Mouse (Mus musculus) stomach, embryonic 16.5 days (tissue): ENCODE results near the gene Tet2. TPM values are rescaled to one million over a fixed set of nuclear protein-coding genes. Genes with fewer than 3 reads are reported as not detected.
A peak's percentile ranks its signal among the peaks of the same experiment; 100 is the strongest.

Source experiments
- ATAC-seq: fragments of 200-750 bp; cut with Nextera tagmentation; 2 replicates; pipeline ENCODE4 v1.8.0; 2017; ENCODE audit warnings: moderate number of reproducible peaks, moderate TSS enrichment; ENCODE audit not compliant: insufficient read depth, low FRiP score
- H3K27ac ChIP-seq: fragments of 300-500 bp; sonication (generic); 2 replicates; pipeline ENCODE4 v1.5.1; 2014; ENCODE audit warnings: low read length
- H3K27me3 ChIP-seq: fragments of 300-500 bp; sonication (generic); 2 replicates; pipeline ENCODE4 v1.6.1; 2014; ENCODE audit warnings: low read length, control low read depth, mixed read lengths; ENCODE audit not compliant: control insufficient read depth, insufficient read depth
- H3K36me3 ChIP-seq: fragments of 300-500 bp; sonication (generic); 2 replicates; pipeline ENCODE4 v1.6.1; 2014; ENCODE audit warnings: low read length; ENCODE audit not compliant: control insufficient read depth, insufficient read depth
- H3K4me1 ChIP-seq: fragments of 300-500 bp; sonication (generic); 2 replicates; pipeline ENCODE4 v1.6.1; 2014; ENCODE audit warnings: low read length, control low read depth, mixed read lengths; ENCODE audit not compliant: control insufficient read depth, insufficient read depth
- H3K4me2 ChIP-seq: fragments of 300-500 bp; sonication (generic); 2 replicates; pipeline ENCODE4 v1.6.1; 2014; ENCODE audit warnings: low read depth, low read length, mixed read lengths
- H3K4me3 ChIP-seq: fragments of 300-500 bp; sonication (generic); replicated peaks from 2 replicates; pipeline ENCODE4 v1.5.1; 2014; ENCODE audit warnings: mild to moderate bottlenecking, low read length
- H3K9ac ChIP-seq: fragments of 300-500 bp; sonication (generic); 2 replicates; pipeline ENCODE4 v1.6.1; 2014; ENCODE audit warnings: low read length
- H3K9me3 ChIP-seq: fragments of 300-500 bp; sonication (generic); replicated peaks from 2 replicates; pipeline ENCODE4 v1.6.1; 2016; ENCODE audit warnings: low read length, control low read depth; ENCODE audit not compliant: control insufficient read depth
- WGBS: fragments of 180-500 bp; shearing (Covaris S2); extraction: QIAGEN DNeasy Blood & Tissue Kit; methylation state at CpG from one replicate; pipeline ENCODE4 v1.1.7; 2014; 5-methylcytosine and 5-hydroxymethylcytosine counted together
- polyA plus RNA-seq: library from polyadenylated mRNA; unstranded; fragments of >200 nt; fragmentation: Nextera tagmentation; extraction: Ambion mirVana; gene quantifications from 2 replicates; pipeline ENCODE4 v1.2.1, GENCODE M21; 2015

The Tet2 gene
- polyA plus RNA-seq, 1 experiment from 2014 or later, result 16.6 TPM

GRCm38 (mm10) chr3:133554092-133554491 lies 9.2 kb upstream of the Tet2 start:
- no peak for ATAC-seq
- Histone ChIP-seq H3K27ac (no peak overlapping the region), H3K27me3 (no peaks in the 10 kb centered on the region), H3K4me3 (no peak overlapping the region), H3K4me1 (no peaks in the 10 kb centered on the region), H3K9me3 (no peaks in the 10 kb centered on the region), H3K4me2 (no peak overlapping the region), H3K36me3 (no peaks in the 10 kb centered on the region), H3K9ac (no peak overlapping the region)
- 85% methylated on average over 4 of the region's 4 CpGs for WGBS

- Histone ChIP-seq H3K4me2 (no peak overlapping the region), H3K4me1 (no peaks in the 10 kb centered on the region), H3K27me3 (no peaks in the 10 kb centered on the region), H3K36me3 (no peaks in the 10 kb centered on the region), H3K9ac (no peak overlapping the region), H3K9me3 (no peaks in the 10 kb centered on the region), H3K27ac (no peak overlapping the region), H3K4me3 (no peak overlapping the region)
- WGBS, result 75% methylated on average over 8 of the region's 8 CpGs
- no peak for ATAC-seq
Measured at GRCm38 (mm10) chr3:133551941-133552340, 7.0 kb upstream of the Tet2 start.

GRCm38 (mm10) chr3:133549385-133550170 lies 4.6 kb upstream of the Tet2 start:
- ATAC-seq, result no peak
- Histone ChIP-seq H3K9ac (no peak overlapping the region), H3K36me3 (no peaks in the 10 kb centered on the region), H3K27ac (no peak overlapping the region), H3K27me3 (no peaks in the 10 kb centered on the region), H3K4me3 (no peak overlapping the region), H3K4me1 (no peaks in the 10 kb centered on the region), H3K9me3 (no peaks in the 10 kb centered on the region), H3K4me2 (no peak overlapping the region)
- 50% methylated on average over 7 of the region's 7 CpGs for WGBS

GRCm38 (mm10) chr3:133548613-133549012 lies 3.7 kb upstream of the Tet2 start:
- no peak overlapping the region for H3K9ac ChIP-seq
- no peak overlapping the region for H3K27ac ChIP-seq
- H3K4me1 ChIP-seq, result no peaks in the 10 kb centered on the region
- H3K4me2 ChIP-seq, result no peak overlapping the region
- no peaks in the 10 kb centered on the region for H3K36me3 ChIP-seq
- WGBS, result 60% methylated on average over 2 of the region's 2 CpGs
- H3K9me3 ChIP-seq, result no peaks in the 10 kb centered on the region
- H3K27me3 ChIP-seq, result no peaks in the 10 kb centered on the region
- no peak for ATAC-seq
- H3K4me3 ChIP-seq, result no peak overlapping the region

- Histone ChIP-seq H3K27me3 (no peaks in the 10 kb centered on the region), H3K27ac (no peak overlapping the region), H3K9ac (no peak overlapping the region), H3K9me3 (no peaks in the 10 kb centered on the region), H3K4me3 (no peak overlapping the region), H3K4me1 (peaks cover 7% of the 10 kb centered on the region), H3K4me2 (no peak overlapping the region), H3K36me3 (no peaks in the 10 kb centered on the region)
- no peak for ATAC-seq
- 41% methylated on average over 2 of the region's 2 CpGs for WGBS
Measured at GRCm38 (mm10) chr3:133546790-133547189, 1.9 kb upstream of the Tet2 start.

GRCm38 (mm10) chr3:133545304-133545666 lies 346 bp upstream of the Tet2 start:
- Histone ChIP-seq H3K9ac (peak overlapping the region; percentile 95), H3K4me2 (peak overlapping the region; percentile 76), H3K27ac (peak overlapping the region; percentile 98), H3K27me3 (no peaks in the 10 kb centered on the region), H3K9me3 (no peaks in the 10 kb centered on the region), H3K4me1 (peaks cover 9% of the 10 kb centered on the region), H3K4me3 (peak overlapping the region; percentile 65), H3K36me3 (no peaks in the 10 kb centered on the region)
- ATAC-seq, result no peak
- WGBS, result 14% methylated on average over 6 of the region's 6 CpGs

- Histone ChIP-seq H3K4me2 (peak overlapping the region; percentile 76), H3K36me3 (no peaks in the 10 kb centered on the region), H3K9me3 (no peaks in the 10 kb centered on the region), H3K27ac (peak overlapping the region; percentile 98), H3K27me3 (no peaks in the 10 kb centered on the region), H3K9ac (peak overlapping the region; percentile 95), H3K4me3 (peak overlapping the region; percentile 65), H3K4me1 (peaks cover 15% of the 10 kb centered on the region)
- WGBS, result 0% methylated on average over 51 of the region's 52 CpGs
- ATAC-seq, result peak; percentile 95
Measured at GRCm38 (mm10) chr3:133544131-133544550, 798 bp downstream of the Tet2 start.

GRCm38 (mm10) chr3:133543101-133544020 lies 1.6 kb downstream of the Tet2 start:
- ATAC-seq, result no peak
- Histone ChIP-seq H3K4me1 (peaks cover 15% of the 10 kb centered on the region), H3K36me3 (0 out of 2 replicates have a peak, but pooled peaks cover 4% of the 10 kb centered on the region), H3K27ac (peak overlapping the region; percentile 98), H3K9ac (peak overlapping the region; percentile 95), H3K4me2 (peak overlapping the region; percentile 76), H3K9me3 (no peaks in the 10 kb centered on the region), H3K27me3 (no peaks in the 10 kb centered on the region), H3K4me3 (peak overlapping the region; percentile 65)
- under 1% methylated on average over 21 of the region's 21 CpGs for WGBS

GRCm38 (mm10) chr3:133542084-133542483 lies 2.9 kb downstream of the Tet2 start:
- H3K4me3 ChIP-seq, result peak overlapping the region; percentile 17
- 0 out of 2 replicates have a peak, but pooled peaks cover 4% of the 10 kb centered on the region for H3K36me3 ChIP-seq
- H3K9ac ChIP-seq, result no peak overlapping the region
- ATAC-seq, result no peak
- no peaks in the 10 kb centered on the region for H3K27me3 ChIP-seq
- peaks cover 15% of the 10 kb centered on the region for H3K4me1 ChIP-seq
- H3K27ac ChIP-seq, result no peak overlapping the region
- peak overlapping the region; percentile 76 for H3K4me2 ChIP-seq
- no peaks in the 10 kb centered on the region for H3K9me3 ChIP-seq
